Comparison of ENCODE assay signal across 26 mouse cellular contexts in genomic region chr4:102612596-102612995, GRCm38 (mm10).
"Had no signal": no experiment of that assay in that cellular context is flagged by ENCODE, and none has a peak within 500 bp of the region (broad histone marks: within the 10 kb centered on the region; RNA-seq: fewer than 3 reads in every experiment).

No protein-coding gene starts in this region.

- H3K9ac ChIP-seq: heart, embryonic 12.5 days; hindbrain, embryonic 12.5 days; hindbrain, embryonic 14.5 days; kidney, embryonic 15.5 days; limb, embryonic 13.5 days; limb, embryonic 15.5 days; liver, embryonic 13.5 days; liver, embryonic 15.5 days had no signal

- H3K9me3 ChIP-seq: heart, embryonic 10.5 days; heart, embryonic 12.5 days; hindbrain, embryonic 10.5 days; hindbrain, embryonic 12.5 days; kidney, embryonic 15.5 days; limb, embryonic 13.5 days; limb, embryonic 15.5 days; liver, embryonic 13.5 days; liver, embryonic 15.5 days had no signal

- DNase-seq: gastrocnemius, adult 2 months; gastrocnemius, postnatal 10 days; gastrocnemius, postnatal 25 days; heart, postnatal 10 days; heart, postnatal 4 days; kidney, adult 18-20 months; kidney, adult 9 months; kidney, postnatal 14 days; kidney, postnatal 36 days; layer of hippocampus, adult 9-11 months; layer of hippocampus, postnatal 36 days; left cerebral cortex, postnatal 4 days; liver, embryonic 13.5 days had no signal

- H3K4me2 ChIP-seq: heart, embryonic 12.5 days; hindbrain, embryonic 12.5 days; hindbrain, embryonic 14.5 days; kidney, embryonic 15.5 days; limb, embryonic 13.5 days; limb, embryonic 15.5 days; liver, embryonic 13.5 days; liver, embryonic 15.5 days had no signal

- H3K27ac ChIP-seq: gastrocnemius, adult 2 months; heart, embryonic 10.5 days; hindbrain, embryonic 10.5 days; hindbrain, embryonic 12.5 days; hindbrain, embryonic 14.5 days; kidney, embryonic 15.5 days; kidney, postnatal 0 days; limb, embryonic 13.5 days; limb, embryonic 15.5 days; liver, embryonic 13.5 days; liver, embryonic 15.5 days had no signal

- H3K4me3 ChIP-seq: gastrocnemius, adult 2 months; heart, embryonic 10.5 days; heart, embryonic 12.5 days; hindbrain, embryonic 10.5 days; hindbrain, embryonic 12.5 days; kidney, embryonic 15.5 days; limb, embryonic 13.5 days; limb, embryonic 15.5 days; liver, embryonic 13.5 days; liver, embryonic 15.5 days had no signal

- H3K36me3 ChIP-seq: heart, embryonic 10.5 days; heart, embryonic 12.5 days; hindbrain, embryonic 10.5 days; hindbrain, embryonic 12.5 days; kidney, embryonic 15.5 days; limb, embryonic 13.5 days; limb, embryonic 15.5 days; liver, embryonic 13.5 days; liver, embryonic 15.5 days had no signal

- H3K27me3 ChIP-seq: heart, embryonic 12.5 days; hindbrain, embryonic 12.5 days; kidney, embryonic 15.5 days; limb, embryonic 13.5 days; limb, embryonic 15.5 days; liver, embryonic 13.5 days; liver, embryonic 15.5 days had no signal

- ATAC-seq: hindbrain, embryonic 16.5 days; inflammation-experienced regulatory T-cells, adult 6 months; intestine, postnatal 0 days had no signal

- H3K4me1 ChIP-seq: heart, embryonic 10.5 days; heart, embryonic 12.5 days; hindbrain, embryonic 10.5 days; hindbrain, embryonic 12.5 days; kidney, embryonic 15.5 days; limb, embryonic 15.5 days; liver, embryonic 15.5 days had no signal
